Mouse (Mus musculus) embryonic facial prominence, embryonic 11.5 days (tissue): ENCODE data around the gene Dpm3. TPM values are rescaled to one million over a fixed set of nuclear protein-coding genes. Genes with fewer than 3 reads are reported as not detected.

ENCODE experiments used
- ATAC-seq: fragments of 200-750 bp; cut with Nextera tagmentation; replicated peaks from 2 replicates; pipeline ENCODE4 v1.8.0; 2017; ENCODE audit warnings: low read depth; ENCODE audit not compliant: insufficient number of reproducible peaks, low FRiP score, low TSS enrichment
- DNase-seq: peaks from one replicate; pipeline ENCODE4 v3.0.0-alpha.2; 2015; ENCODE audit warnings: low spot score
- H3K27ac ChIP-seq: fragments of 300-500 bp; sonication (generic); replicated peaks from 2 replicates; pipeline ENCODE4 v1.5.1; 2014; ENCODE audit warnings: mild to moderate bottlenecking, low read depth, low read length, control low read depth
- H3K27me3 ChIP-seq: fragments of 300-500 bp; sonication (generic); 2 replicates; pipeline ENCODE4 v1.6.1; 2014; ENCODE audit warnings: mild to moderate bottlenecking, low read length, moderate library complexity, mixed read lengths; ENCODE audit not compliant: control insufficient read depth, insufficient read depth
- H3K36me3 ChIP-seq: fragments of 300-500 bp; sonication (generic); replicated peaks from 2 replicates; pipeline ENCODE4 v1.6.1; 2014; ENCODE audit warnings: low read depth, mild to moderate bottlenecking, low read length, moderate library complexity, mixed read lengths; ENCODE audit not compliant: control insufficient read depth, insufficient read depth
- H3K4me1 ChIP-seq: fragments of 300-500 bp; sonication (generic); 2 replicates; pipeline ENCODE4 v1.6.1; 2014; ENCODE audit warnings: low read length, mixed read lengths; ENCODE audit not compliant: control insufficient read depth, insufficient read depth
- H3K4me2 ChIP-seq: fragments of 300-500 bp; sonication (generic); 2 replicates; pipeline ENCODE4 v1.6.1; 2014; ENCODE audit warnings: low read depth, mild to moderate bottlenecking, control low read depth, low read length, moderate library complexity
- H3K4me3 ChIP-seq: fragments of 300-500 bp; sonication (generic); 2 replicates; pipeline ENCODE4 v1.5.1; 2014; ENCODE audit warnings: low read depth, low read length, control low read depth
- H3K9ac ChIP-seq: fragments of 300-500 bp; sonication (generic); replicated peaks from 2 replicates; pipeline ENCODE4 v1.6.1; 2014; ENCODE audit warnings: mild to moderate bottlenecking, control low read depth, low read length
- H3K9me3 ChIP-seq: fragments of 300-500 bp; sonication (generic); replicated peaks from 2 replicates; pipeline ENCODE4 v1.6.1; 2016; ENCODE audit warnings: mild to moderate bottlenecking, low read length, inconsistent platforms, mixed read lengths; ENCODE audit not compliant: control insufficient read depth
- WGBS: fragments of 180-500 bp; shearing (Covaris S2); extraction: QIAGEN DNeasy Blood & Tissue Kit; methylation state at CpG from one replicate; pipeline ENCODE4 v1.1.7; 2014; 5-methylcytosine and 5-hydroxymethylcytosine counted together
- polyA plus RNA-seq: library from polyadenylated mRNA; unstranded; fragments of >200 nt; fragmentation: Nextera tagmentation; extraction: Ambion mirVana; gene quantifications from 2 replicates; pipeline ENCODE4 v1.2.1, GENCODE M21; 2014

Dpm3 gene
- polyA plus RNA-seq, 1 experiment from 2014 or later, result 82.4 TPM

GRCm38 (mm10) chr3:89227307-89228179, 31.6 kb upstream of the Dpm3 start:
- 2% methylated on average over 41 of the region's 41 CpGs for WGBS
- Histone ChIP-seq H3K36me3 (no peaks in the 10 kb centered on the region; the same call in 1 of the 2 replicates), H3K4me3 (peak overlapping the region; percentile 52), H3K27me3 (peaks cover 2% of the 10 kb centered on the region; the same call in 1 of the 2 replicates), H3K4me1 (peaks cover 6% of the 10 kb centered on the region), H3K27ac (peak overlapping the region; percentile 59), H3K9ac (peak overlapping the region; percentile 72), H3K4me2 (peak overlapping the region; percentile 90), H3K9me3 (no peaks in the 10 kb centered on the region)
- ATAC-seq (peak; percentile 69), DNase-seq (peak; percentile 98)

GRCm38 (mm10) chr3:89228180-89228549, 31.0 kb upstream of the Dpm3 start:
- peak overlapping the region; percentile 90 for H3K4me2 ChIP-seq
- no peak overlapping the region for H3K27ac ChIP-seq
- H3K27me3 ChIP-seq, result peaks cover 2% of the 10 kb centered on the region; the same call in 1 of the 2 replicates
- peak; percentile 12; the same call in 1 of the 2 replicates for ATAC-seq
- DNase-seq, result peak; percentile 92
- peak overlapping the region; percentile 72 for H3K9ac ChIP-seq
- peaks cover 6% of the 10 kb centered on the region for H3K4me1 ChIP-seq
- no peaks in the 10 kb centered on the region for H3K9me3 ChIP-seq
- no peaks in the 10 kb centered on the region for H3K36me3 ChIP-seq
- under 1% methylated on average over 19 of the region's 20 CpGs for WGBS
- H3K4me3 ChIP-seq, result peak overlapping the region; percentile 52

GRCm38 (mm10) chr3:89228836-89229235, 30.3 kb upstream of the Dpm3 start, which contains the start of gene Muc1:
Gene Muc1 (plus strand): TSS chr3:89229057.
- Histone ChIP-seq H3K4me3 (peak within 1 kb of the TSS; percentile 52), H3K27me3 (peaks cover 2% of the 10 kb centered on the region; the same call in 1 of the 2 replicates), H3K36me3 (no peaks in the 10 kb centered on the region), H3K4me1 (peaks cover 6% of the 10 kb centered on the region), H3K9me3 (no peaks in the 10 kb centered on the region), H3K9ac (peak within 1 kb of the TSS; percentile 72), H3K4me2 (peak within 1 kb of the TSS; percentile 90), H3K27ac (peak within 1 kb of the TSS; percentile 59)
- ATAC-seq (no peak), DNase-seq (no peak)
- 22% methylated on average over 10 of the region's 10 CpGs for WGBS

- no peak for DNase-seq
- H3K9me3 ChIP-seq, result no peaks in the 10 kb centered on the region
- WGBS, result 61% methylated on average over 4 of the region's 4 CpGs
- H3K9ac ChIP-seq, result no peak overlapping the region
- H3K27me3 ChIP-seq, result peaks cover 2% of the 10 kb centered on the region; the same call in 1 of the 2 replicates
- no peak overlapping the region for H3K4me3 ChIP-seq
- no peak for ATAC-seq
- no peak overlapping the region for H3K27ac ChIP-seq
- no peak overlapping the region for H3K4me2 ChIP-seq
- H3K4me1 ChIP-seq, result peaks cover 6% of the 10 kb centered on the region
- no peaks in the 10 kb centered on the region for H3K36me3 ChIP-seq
Observed at GRCm38 (mm10) chr3:89229276-89229675, 29.9 kb upstream of the Dpm3 start.

- H3K4me2 ChIP-seq, result no peak overlapping the region
- ATAC-seq, result no peak
- peaks cover 6% of the 10 kb centered on the region for H3K4me1 ChIP-seq
- H3K27me3 ChIP-seq, result peaks cover 2% of the 10 kb centered on the region; the same call in 1 of the 2 replicates
- no peak overlapping the region for H3K9ac ChIP-seq
- 93% methylated on average over 2 of the region's 2 CpGs for WGBS
- DNase-seq, result no peak
- H3K9me3 ChIP-seq, result no peaks in the 10 kb centered on the region
- H3K36me3 ChIP-seq, result no peaks in the 10 kb centered on the region
- no peak overlapping the region for H3K27ac ChIP-seq
- no peak overlapping the region for H3K4me3 ChIP-seq
Observed at GRCm38 (mm10) chr3:89230561-89230960, 28.6 kb upstream of the Dpm3 start.

GRCm38 (mm10) chr3:89231345-89231744, 27.8 kb upstream of the Dpm3 start:
- H3K27me3 ChIP-seq, result peaks cover 2% of the 10 kb centered on the region; the same call in 1 of the 2 replicates
- ATAC-seq (no peak), DNase-seq (no peak)
- H3K27ac ChIP-seq, result no peak overlapping the region
- peaks cover 6% of the 10 kb centered on the region for H3K4me1 ChIP-seq
- no peak overlapping the region for H3K4me2 ChIP-seq
- H3K9ac ChIP-seq, result no peak overlapping the region
- no peak overlapping the region for H3K4me3 ChIP-seq
- H3K36me3 ChIP-seq, result no peaks in the 10 kb centered on the region
- WGBS, result 64% methylated on average over 7 of the region's 7 CpGs
- H3K9me3 ChIP-seq, result no peaks in the 10 kb centered on the region

GRCm38 (mm10) chr3:89231772-89232275, 27.3 kb upstream of the Dpm3 start:
- Histone ChIP-seq H3K27ac (no peak overlapping the region), H3K9ac (no peak overlapping the region), H3K9me3 (no peaks in the 10 kb centered on the region), H3K4me1 (peaks cover 6% of the 10 kb centered on the region), H3K36me3 (no peaks in the 10 kb centered on the region), H3K27me3 (peaks cover 2% of the 10 kb centered on the region; the same call in 1 of the 2 replicates), H3K4me2 (no peak overlapping the region), H3K4me3 (no peak overlapping the region)
- DNase-seq (no peak), ATAC-seq (no peak)
- WGBS, result 74% methylated on average over 16 of the region's 16 CpGs

- Histone ChIP-seq H3K9ac (no peak overlapping the region), H3K36me3 (no peaks in the 10 kb centered on the region), H3K27me3 (peaks cover 2% of the 10 kb centered on the region; the same call in 1 of the 2 replicates), H3K4me2 (no peak overlapping the region), H3K27ac (no peak overlapping the region), H3K9me3 (no peaks in the 10 kb centered on the region), H3K4me1 (peaks cover 6% of the 10 kb centered on the region), H3K4me3 (no peak overlapping the region)
- DNase-seq (no peak), ATAC-seq (no peak)
- 58% methylated on average over 6 of the region's 6 CpGs for WGBS
Observed at GRCm38 (mm10) chr3:89232614-89233013, 26.5 kb upstream of the Dpm3 start.
